Mouse (Mus musculus) adrenal gland, adult 18-20 months (tissue): ENCODE measurements around the gene Mpv17l2. TPM values are rescaled to one million over a fixed set of nuclear protein-coding genes. Genes with fewer than 3 reads are reported as not detected.

Experiments used
- DNase-seq, 2 experiments: peaks; one replicate each; pipeline ENCODE4 v3.0.0; 2021 to 2022; ENCODE audit warnings: low spot score in 2 of 2
- microRNA-seq, 2 experiments: library from miRNA; unstranded; fragments of <30 nt; microRNA quantifications; one replicate each; pipeline ENCODE4 v1.2.0; 2021; ENCODE audit warnings: borderline number of aligned reads in 2 of 2
- total RNA-seq, 2 experiments: library from RNA; stranded (reverse); gene quantifications; 1 replicate in 1 of 2; 2 replicates in 1 of 2; pipeline ENCODE4 v1.2.3; 2021

The Mpv17l2 gene
- total RNA-seq, 2 experiments from 2014 or later = 94.9 to 120 TPM

DNA sequence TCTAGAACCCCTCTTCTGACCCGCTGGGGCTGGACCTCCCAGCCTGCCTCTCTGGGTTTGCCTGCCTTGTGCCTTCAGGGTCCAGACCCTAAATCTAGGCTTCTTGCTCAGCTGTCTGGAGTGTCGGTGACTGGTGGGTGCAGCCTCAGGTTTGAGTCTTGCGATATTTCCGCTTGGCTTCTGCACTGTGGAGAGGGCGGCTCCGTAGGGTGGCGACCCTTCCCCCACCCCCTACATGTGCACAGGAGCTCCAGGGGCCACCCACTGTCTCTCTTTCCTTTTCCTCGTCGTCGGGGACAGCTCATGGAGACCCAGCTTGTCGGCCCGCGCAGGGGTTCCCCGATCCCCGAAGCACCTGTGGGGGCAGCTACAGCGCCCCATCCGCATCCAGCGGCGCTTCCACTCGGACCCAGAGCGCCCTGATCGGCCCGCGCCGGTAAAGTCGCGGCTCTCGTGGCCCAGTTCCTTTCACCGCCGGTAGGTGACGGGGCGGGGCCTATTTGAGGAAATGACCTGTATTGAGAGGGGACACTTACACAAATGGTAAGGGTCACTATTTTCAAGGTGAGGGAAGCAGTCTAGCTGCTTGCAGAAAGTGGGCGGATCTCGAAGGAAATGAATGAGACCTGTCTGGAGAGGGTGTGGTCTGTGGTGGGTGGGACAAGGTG, 30.8 kb downstream of the Mpv17l2 start:
- no peak for DNase-seq

DNA sequence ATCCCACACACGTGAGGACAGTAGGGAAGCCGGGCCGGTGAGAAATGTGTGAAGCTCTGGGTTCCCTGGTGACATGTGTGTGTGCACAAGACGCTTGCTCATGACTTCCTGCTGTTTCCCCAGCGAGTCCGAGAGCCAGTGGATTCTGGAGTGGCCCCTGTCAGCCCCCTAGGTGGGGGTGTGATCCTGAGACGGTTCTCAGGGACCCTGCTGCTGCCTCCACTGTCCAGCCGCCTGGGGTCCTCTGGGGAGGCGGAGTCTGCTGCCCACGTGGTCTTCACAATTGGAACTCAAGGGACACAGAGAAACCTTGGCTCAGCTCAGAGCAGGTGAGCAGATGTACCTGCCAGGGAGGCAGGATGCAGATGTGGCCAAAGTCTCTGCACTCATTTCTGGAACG, 34.0 kb downstream of the Mpv17l2 start:
- no peak for DNase-seq

DNA sequence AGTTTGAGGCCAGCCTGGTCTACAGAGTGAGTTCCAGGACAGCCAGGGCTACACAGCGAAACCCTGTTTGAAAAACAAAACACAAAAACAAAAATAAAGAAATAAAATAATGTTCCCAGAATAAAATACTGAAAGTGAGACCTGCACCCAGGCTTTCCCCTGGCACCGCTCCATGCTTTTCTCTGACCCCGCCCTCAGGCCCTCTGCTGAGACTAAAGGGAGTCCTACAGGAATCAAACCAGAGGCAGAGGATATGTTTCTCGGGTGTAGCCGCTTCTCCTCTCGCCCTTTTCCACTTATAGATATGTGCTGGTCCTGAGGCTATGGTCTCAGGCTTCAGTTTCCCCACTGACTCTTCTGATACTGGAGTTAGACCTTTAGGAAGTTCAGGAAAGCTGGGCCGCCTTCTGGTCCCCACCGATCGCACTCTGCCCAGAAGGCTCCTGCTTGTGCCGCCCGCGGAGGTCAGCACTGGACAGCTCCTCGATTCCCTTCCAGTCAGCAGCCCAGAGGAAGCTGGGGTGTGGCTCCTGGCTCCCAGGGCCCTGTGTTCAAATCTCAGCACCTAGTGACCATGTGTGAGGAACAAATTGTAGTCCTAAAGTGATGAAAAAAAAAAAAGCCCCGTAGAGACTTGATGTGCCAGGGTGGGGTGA, 34.8 kb downstream of the Mpv17l2 start:
- DNase-seq = no peak

DNA sequence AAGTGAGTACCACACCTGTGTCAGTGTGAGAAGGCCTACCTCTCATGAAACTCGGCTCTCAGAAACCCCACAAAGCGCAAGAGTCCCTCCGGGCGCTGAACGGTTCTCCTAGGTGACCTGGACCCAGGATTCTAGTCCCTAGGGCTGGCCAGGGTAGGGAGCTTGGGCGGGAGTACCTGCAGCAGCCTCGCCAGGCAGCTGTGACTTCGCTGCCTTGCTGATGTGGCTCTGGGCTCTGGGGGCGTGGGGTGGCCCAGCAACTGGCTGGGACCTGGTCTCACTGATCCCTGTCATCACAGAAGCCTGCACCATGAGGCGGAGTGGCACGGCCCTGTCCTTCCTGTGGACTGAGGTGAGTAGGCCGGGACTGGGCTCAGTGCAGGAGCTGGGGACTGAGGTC, 36.5 kb downstream of the Mpv17l2 start:
- DNase-seq = no peak

DNA sequence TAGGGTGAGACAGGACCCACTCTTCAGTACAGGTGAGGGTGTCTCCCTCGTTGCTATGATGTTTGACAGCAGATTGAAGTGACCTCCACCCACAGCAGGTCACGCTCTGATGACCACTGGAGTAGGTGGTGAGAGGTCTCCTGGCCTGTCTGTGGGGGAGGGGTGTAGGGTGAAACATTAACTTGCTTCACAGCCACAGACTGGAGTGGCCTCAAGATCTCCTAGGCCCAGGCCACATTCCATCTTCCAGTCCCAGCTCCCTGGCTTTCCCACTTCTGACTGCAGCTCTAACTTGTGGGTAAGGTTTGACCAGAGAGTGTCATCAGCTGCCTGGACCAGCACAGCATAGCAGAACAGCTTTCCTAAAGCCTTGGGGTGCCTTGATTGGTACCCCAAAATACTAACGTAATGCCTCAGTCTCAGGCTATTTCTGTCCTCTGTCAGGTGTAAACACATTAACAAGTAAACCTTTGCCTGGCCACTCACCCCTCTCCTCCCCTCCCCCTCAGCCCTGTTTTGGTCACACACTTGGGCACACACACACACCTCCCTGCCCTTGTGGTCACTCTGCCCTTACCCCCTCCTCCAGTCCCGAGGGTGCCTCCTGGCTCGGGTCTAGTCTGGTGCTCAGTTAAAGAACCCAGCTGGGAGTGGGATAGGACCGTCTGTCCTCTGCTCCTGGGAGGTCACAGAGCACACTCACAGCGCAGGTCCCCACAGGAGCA, 37.1 kb downstream of the Mpv17l2 start, which contains the start of gene Pde4c:
Gene Pde4c, plus strand, starts transcription at position 235 of the 725 bp plus-strand sequence.
- DNase-seq = no peak

DNA sequence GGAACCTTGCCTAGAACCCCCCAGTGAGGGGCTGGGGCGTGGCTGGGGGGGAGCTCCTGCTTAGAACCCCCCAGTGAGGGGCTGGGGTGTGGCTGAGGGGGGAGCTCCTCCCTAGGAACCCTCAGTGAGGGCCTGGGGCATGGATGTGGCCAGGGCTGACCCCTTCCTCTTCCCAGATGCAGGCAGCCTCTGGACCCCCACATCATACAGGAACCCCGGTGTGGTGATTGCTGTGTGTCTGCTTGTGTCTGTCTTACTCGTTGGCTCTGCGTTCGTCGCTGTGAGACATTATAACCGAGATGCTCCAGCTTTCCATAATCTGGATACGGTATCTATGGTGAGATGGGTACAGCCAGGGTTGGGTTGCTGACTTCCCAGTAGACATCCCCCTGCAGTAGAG, 39.1 kb downstream of the Mpv17l2 start:
- no peak for DNase-seq

DNA sequence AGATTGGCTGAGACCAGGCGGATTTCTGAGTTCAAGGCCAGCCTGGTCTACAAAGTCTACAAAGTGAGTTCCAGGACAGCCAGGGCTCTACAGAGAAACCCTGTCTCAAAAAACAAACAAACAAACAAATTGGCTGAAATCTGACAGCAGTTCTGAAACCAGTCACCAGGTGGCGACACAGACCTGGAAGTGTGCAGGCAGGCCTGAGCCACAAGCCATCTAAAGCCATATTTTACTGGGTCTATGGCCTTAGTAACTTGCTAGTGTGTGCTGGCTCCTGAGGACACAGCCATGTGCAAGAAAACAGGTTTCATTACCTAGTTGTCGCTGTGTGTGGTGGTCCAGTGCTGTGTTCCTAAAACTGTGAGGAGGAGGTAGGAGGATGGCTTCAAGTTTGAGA, 40.0 kb downstream of the Mpv17l2 start:
- peak; percentile 75 to 87 for DNase-seq

DNA sequence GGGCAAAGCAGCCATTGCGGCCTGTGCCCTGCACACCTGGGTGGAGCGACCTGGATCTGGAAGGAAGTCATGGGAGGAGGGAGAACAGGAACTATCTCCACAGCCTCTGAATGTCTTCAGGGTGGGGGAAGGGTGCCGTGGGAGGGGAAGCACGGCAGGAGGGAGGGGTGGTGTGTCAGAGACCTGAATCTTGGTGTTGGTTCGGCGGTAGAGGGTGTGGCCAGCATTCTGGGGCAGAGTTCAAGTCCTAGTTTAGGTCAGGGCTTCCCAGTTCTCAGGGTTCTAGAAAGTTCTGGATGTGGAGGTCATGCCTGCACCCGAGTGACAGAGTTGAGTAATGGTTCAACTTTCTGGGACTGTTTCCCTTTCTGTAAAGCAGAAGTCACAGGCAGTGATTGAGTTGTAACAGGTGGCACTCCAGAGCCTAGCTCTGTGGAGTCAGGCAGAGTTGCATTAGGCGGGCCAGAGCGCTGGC, 40.9 kb downstream of the Mpv17l2 start:
- no peak for DNase-seq

DNA sequence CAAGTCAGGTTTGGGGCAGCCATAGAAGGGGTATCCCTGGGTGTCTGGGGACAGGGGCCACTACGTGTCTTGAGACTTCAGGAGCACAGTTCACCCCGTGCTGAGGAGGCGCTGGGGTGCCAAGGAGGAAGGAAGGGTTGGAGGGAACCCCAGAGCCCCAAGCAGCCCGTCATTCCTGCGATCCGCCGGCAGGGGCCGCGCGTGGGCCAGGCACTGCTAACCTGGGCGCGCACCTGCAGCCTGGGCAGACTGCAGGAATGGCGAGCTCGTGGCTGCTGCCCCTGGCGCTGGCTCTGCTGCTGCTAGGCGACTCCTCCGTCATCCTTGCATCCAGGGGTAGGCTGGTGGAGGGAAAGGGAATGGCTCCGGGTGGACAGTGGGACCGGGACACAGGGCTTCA, 42.4 kb downstream of the Mpv17l2 start, which contains the start of gene Gm3336:
Gene Gm3336, plus strand, starts transcription at position 247 of the 400 bp plus-strand sequence.
- DNase-seq = peak; percentile 61 to 63

DNA sequence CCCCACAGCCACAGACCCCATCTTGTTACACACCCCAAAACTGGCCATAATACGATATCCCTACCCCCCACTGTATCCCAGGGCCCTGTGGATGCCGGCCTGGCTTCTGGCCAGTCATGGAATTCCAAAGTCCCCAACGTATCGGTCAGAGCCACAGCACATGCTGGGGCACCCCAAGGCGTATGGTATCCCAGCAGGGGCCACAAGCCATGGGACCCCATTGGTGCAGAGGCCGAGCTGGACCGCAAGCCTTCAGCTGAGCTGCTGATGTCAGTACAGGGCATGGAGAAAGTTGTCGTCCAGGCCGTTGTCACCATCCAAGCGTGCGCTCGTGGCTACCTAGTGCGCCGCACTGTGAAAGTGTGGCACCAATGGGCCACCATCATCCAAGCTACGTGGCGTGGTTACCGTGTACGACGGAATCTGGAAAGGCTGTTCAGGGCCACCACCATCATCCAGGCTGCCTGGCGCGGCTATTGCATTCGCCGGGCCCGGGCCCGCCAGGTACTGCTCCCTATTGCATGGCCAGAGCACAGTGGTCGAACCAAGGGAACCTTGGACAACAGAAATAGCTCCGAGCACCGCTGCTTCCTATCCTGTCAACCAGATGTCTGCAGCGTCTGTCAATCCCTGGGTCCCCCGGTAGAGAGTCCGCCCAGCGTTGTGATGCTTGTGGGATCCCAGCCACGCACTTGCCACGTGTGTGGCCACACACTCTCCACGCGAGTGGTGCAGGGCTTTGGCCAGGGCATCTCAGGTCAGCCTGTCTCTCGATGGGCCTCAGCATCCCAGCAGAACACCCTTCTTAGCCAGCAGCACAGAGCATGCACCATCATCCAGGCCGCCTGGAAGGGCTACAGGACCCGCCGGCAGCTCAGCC, 44.0 kb downstream of the Mpv17l2 start:
- no peak for DNase-seq

DNA sequence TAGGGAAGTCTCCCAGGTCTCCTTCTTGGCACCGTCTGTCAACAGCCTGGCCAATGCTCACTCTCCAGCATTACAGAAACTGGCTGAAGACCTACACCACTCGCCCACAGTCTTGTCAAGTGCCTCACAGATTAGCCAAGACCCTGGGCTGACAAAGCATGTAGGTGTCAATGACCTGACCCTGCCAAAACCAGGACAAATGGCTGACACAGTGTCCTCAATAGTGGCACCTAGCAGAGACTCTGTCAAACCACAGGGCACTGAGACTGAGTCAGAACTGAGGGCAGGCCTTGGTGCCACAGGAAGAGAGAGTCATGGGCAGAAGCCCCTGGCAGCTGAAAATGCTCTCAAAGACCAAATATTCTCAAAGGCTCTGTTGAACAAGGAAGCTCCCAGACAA, 45.7 kb downstream of the Mpv17l2 start:
- DNase-seq = no peak

DNA sequence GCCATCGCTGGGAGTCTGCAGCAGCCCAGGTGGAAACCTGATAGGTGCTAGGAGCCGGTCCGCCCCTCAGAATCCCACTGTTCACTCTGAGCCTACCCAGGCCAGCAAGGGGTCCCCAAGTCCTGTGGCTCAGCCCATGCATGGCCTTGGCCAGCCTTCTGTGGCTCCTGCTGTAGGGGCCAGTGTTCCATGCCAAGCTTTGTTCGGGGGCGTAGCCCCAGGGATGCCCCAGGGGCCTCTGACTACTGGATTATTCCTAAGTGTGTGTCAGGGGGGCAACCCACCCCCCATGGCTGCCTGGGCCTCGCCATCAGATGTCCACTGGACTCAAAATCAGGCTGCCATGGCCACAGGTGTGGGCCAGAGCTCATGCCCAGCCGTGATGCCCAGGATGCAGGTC, 46.8 kb downstream of the Mpv17l2 start:
- no peak for DNase-seq

DNA sequence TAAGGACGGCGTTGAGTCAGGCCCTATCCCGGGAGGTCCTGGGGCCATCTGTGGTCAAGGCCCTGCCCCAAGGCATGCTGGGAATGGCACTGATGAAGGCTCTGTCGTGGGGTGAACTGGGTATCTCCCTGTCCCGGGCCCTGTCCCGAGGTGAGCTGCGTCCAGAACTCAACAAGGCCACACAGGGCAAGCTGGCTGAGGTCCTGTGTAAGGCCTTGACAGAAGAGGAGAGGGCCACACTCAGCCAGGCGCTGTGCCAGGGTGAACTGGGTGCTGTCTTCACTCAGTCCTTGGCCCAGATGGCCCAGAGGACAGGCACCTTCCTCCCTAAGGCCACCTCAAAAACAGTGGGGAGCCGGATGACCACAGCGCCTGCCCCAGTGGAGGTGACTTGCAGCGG, 49.7 kb downstream of the Mpv17l2 start:
- DNase-seq = no peak

DNA sequence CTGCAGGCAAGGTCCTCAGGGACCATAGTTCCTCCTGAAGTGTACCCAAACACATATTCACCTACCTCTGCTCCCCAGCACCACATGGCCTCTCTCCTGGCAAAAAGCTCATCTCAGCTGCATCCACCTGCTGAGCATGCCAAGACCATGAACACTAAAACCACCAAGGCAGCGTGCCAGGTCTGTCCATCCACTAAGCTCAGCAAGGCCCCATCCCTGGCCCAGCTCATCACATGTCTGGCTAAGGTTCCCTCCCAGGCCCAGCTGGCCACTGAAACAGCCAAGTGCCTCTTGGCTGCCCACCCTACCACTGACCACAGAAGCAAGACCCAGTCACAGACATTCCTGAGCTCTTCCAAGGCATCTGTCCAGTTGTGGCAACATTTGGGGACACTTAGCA, 50.5 kb downstream of the Mpv17l2 start:
- DNase-seq = no peak

DNA sequence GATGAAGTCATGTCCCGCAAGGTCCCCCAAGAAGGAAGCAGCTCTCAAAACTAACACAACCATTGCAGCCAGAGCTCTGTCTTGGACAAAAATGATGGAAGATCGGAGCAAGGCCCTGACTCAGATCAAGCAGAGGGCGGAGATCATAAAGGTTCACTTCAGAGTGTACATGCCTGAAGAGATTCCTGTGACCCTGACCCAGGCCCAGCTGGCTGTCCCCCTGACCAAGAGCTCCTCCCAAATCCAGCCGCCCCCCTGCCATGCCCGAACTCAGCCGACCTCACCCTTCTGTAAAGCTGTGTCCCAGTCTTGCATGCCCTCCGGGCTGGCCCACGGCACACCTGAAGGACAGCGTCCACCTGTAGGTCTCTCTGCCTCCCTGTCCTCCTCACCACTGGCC, 51.0 kb downstream of the Mpv17l2 start:
- no peak for DNase-seq

Small RNAs within 50 kb of the gene (microRNA-seq; reads per million reads assigned to microRNA genes)
- gene Mir7240 = 1.8 to 3.3 reads per million in 2 experiments

Other genes with a start within 250 kb of the Mpv17l2 start
- 100 to 1,000 TPM; 257 to 332 TPM for gene Fkbp8, start 233.2 kb downstream of the Mpv17l2 start, total RNA-seq
- 10 to 100 TPM; 68.1 to 76.3 TPM for gene Kxd1, start 233.0 kb downstream of the Mpv17l2 start, total RNA-seq
- gene Ell, start 221.5 kb downstream of the Mpv17l2 start, total RNA-seq = 10 to 100 TPM; 23.1 to 26.6 TPM
- 100 to 1,000 TPM; 115 to 165 TPM for gene Isyna1, start 166.6 kb downstream of the Mpv17l2 start, total RNA-seq
- gene Ssbp4, start 152.1 kb downstream of the Mpv17l2 start, total RNA-seq = 10 to 100 TPM; 78.5 to 86.9 TPM
- 1 to 10 TPM; 1.4 to 3.0 TPM for gene Lrrc25, start 144.8 kb downstream of the Mpv17l2 start, total RNA-seq
- gene Gdf15, start 128.5 kb downstream of the Mpv17l2 start, total RNA-seq = 1 to 10 TPM; 2.2 to 6.4 TPM
- 100 to 1,000 TPM; 101 to 153 TPM for gene Pgpep1, start 100.6 kb downstream of the Mpv17l2 start, total RNA-seq
- 10 to 100 TPM; 73.2 to 75.9 TPM for gene Lsm4, start 87.7 kb downstream of the Mpv17l2 start, total RNA-seq
- 100 to 1,000 TPM; 228 to 252 TPM for gene Jund, start 62.0 kb downstream of the Mpv17l2 start, total RNA-seq
- under 1 TPM in 1 of 2 experiments, not detected in 1; 0.10 TPM for gene Iqcn, start 57.5 kb downstream of the Mpv17l2 start, total RNA-seq
- gene Gm3336, start 42.4 kb downstream of the Mpv17l2 start, total RNA-seq = under 1 TPM in 1 of 2 experiments, not detected in 1; 0.53 TPM
- under 1 TPM; 0.42 to 0.86 TPM for gene Pde4c, start 37.2 kb downstream of the Mpv17l2 start, total RNA-seq
- gene Rab3a, start 6.3 kb downstream of the Mpv17l2 start, total RNA-seq = 10 to 100 TPM; 52.4 to 60.4 TPM
- 10 to 100 TPM; 30.5 to 36.5 TPM for gene Pik3r2, start 15.8 kb upstream of the Mpv17l2 start, total RNA-seq
- 10 to 100 TPM; 15.6 to 16.7 TPM for gene Mast3, start 44.1 kb upstream of the Mpv17l2 start, total RNA-seq
- gene Il12rb1, start 47.5 kb upstream of the Mpv17l2 start, total RNA-seq = under 1 TPM; 0.66 to 0.77 TPM
- gene Arrdc2, start 78.8 kb upstream of the Mpv17l2 start, total RNA-seq = 1 to 10 TPM; 8.3 to 8.7 TPM
- 1 to 10 TPM; 2.2 to 2.8 TPM for gene Kcnn1, start 102.3 kb upstream of the Mpv17l2 start, total RNA-seq
- 10 to 100 TPM; 58.9 to 59.3 TPM for gene Ccdc124, start 113.0 kb upstream of the Mpv17l2 start, total RNA-seq
- gene Slc5a5, start 131.8 kb upstream of the Mpv17l2 start, total RNA-seq = not detected
- 1,000 to 10,000 TPM; 1,253 to 1,401 TPM for gene Rpl18a, start 136.5 kb upstream of the Mpv17l2 start, total RNA-seq
- gene Map1s, start 145.0 kb upstream of the Mpv17l2 start, total RNA-seq = 10 to 100 TPM; 34.3 to 39.5 TPM